Mouse (Mus musculus) heart, adult 8-10 months (tissue): ENCODE measurements around the gene Hist1h1c. TPM values are rescaled to one million over a fixed set of nuclear protein-coding genes. Genes with fewer than 3 reads are reported as not detected.

Experiments used
- DNase-seq: peaks from one replicate; pipeline ENCODE4 v3.0.0; 2022; ENCODE audit warnings: low spot score
- total RNA-seq, 4 experiments: library from RNA; stranded (reverse); gene quantifications; 2 replicates each; pipeline ENCODE4 v1.2.4; 2022

The Hist1h1c gene
- total RNA-seq, 4 experiments from 2014 or later, result 145 to 209 (median 187) TPM

DNA sequence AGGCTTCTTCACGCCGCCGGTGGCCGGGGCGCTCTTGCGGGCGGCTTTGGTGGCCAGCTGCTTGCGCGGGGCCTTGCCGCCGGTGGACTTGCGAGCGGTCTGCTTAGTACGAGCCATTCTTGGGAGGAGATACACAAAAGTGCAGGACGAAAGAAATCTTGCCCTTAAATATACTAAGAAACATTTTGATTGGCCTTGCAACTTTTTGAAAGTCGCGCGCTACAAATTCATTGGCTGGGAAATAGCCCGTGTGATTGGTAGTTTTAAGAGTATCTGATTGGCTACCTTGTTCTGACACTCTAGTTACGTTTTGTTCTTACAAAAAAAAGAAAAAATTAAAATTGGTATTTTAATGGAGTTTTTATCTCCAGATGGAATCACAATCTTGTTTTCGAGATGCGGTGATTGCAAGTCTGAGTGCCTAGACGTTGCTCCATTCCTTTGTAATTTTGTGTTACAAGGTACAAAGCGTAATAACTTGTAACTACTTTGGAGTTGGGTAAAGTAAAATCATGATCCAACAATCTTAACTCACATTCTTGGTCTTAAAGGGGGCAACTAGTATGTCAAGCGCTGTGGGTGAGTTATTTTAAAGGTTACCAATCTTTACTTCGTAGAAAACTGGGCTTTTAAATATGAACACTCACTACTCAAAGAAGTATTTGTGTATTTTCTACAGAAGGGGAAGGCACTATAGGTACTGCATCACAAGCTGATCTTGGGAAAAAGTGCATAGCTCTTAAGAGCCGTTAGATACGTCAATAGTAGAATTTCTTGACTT lies 7.0 kb downstream of the Hist1h1c start, which contains the start of gene Hist1h3c:
TSS of gene Hist1h3c (minus strand) at position 222 of the 781 bp plus-strand sequence.
- DNase-seq, result peak; percentile 87

DNA sequence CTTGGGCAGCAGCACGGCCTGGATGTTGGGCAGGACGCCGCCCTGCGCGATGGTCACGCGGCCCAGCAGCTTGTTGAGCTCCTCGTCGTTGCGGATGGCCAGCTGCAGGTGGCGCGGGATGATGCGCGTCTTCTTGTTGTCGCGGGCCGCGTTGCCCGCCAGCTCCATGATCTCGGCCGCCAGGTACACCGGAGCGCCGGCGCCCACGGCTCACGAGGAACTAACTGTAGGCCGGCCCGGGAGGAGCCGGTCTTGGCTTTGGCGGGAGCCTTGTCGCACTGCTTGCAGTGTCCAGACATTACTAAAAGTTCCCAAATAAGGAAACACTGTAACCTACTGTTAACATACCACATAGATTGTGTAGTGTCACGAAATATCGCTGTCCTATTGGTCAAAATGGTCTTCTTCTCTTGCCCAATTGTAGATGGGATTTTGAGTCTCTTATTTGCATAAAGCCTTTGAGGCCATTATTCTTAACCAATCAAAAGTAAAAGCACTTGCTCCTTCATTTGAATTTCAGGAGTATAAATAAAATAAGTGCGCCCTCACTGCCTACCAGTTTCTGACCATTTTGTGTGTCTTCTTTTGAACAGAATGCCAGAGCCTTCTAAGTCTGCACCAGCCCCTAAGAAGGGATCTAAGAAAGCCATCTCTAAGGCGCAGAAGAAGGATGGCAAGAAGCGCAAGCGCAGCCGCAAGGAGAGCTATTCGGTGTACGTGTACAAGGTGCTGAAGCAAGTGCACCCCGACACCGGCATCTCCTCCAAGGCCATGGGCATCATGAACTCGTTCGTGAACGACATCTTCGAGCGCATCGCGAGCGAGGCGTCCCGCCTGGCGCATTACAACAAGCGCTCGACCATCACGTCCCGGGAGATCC lies 7.8 kb downstream of the Hist1h1c start, which contains the start of gene Hist1h2bb:
TSS of gene Hist1h2bb (plus strand) at position 534 of the 880 bp plus-strand sequence.
- DNase-seq, result peak; percentile 94

DNA sequence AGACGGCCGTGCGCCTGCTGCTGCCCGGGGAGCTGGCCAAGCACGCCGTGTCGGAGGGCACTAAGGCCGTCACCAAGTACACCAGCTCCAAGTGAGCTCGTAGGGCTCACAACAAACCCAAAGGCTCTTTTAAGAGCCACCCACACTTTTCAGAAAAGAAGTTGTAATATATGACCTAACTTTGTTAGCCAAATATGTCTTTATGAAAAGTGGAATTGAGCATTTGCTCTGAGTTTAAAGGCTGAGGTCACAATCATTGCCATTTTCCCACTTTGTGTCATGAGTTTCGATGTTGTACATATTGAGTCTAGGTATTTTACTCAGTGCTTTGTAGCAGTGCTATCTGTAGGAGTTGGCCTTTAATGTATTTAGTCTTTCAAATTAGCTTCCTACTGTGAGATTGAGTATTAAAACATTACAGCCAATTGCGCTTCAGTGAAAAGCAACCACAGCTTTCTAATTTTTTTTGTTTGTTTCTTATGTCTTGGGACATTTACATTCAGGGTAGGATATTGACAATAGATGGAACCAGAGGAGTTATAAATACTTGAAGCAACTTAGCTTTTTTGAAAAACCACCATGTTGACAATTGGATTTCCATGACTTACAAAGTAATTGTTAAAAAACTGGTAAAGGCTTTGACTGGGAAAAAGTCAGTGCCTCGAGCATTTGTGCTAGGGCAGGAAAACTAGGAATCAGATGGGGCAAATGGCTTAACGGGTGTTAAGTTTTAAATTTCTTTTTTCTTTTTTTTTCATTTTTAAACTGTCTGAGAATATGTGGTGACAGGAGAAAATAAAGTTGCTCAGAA lies 8.7 kb downstream of the Hist1h1c start:
- DNase-seq, result no peak

DNA sequence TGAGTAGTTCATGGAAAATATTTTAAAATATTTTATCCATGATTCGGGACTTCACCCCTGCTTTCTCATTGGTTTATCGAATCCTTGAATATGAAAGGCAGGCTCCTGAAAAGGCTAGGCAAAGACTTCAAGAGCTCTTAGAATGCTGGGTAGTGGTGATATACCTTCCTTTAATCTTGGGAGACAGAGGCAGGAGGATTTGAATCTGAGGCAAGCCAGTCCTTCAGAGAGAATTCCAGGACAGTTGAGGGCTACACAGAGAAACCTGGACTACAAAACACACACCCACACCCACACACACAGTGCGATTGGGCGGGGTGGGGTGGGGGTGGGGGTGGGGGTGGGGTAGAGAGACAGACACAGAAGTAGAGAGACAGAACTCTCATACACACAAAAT lies 9.3 kb downstream of the Hist1h1c start:
- no peak for DNase-seq

DNA sequence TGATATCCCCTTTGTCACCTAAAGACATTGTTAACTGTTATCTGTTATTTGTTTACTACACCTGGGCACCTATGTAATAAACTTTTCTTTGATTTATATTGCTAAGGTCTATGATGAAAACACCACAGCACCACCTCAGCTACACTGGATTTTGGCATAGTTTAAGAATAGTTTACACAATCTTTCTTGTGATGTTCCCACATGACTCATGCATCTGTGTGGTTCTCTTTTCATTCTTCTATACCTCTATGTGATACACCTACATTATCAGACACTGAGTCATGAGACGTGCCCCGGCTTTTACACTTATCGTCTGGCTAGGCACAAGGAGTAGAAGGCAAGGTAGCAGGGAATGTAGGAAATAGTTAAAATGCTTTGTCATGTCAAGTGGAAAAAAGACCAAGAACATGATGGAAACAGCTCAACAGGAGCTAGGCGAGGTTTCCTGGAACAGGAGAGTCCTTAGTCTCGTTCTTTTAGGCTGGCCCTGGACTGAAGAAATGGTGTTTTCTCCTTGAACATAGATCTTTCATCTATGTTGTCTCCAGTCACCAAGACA lies 11.0 kb downstream of the Hist1h1c start:
- DNase-seq, result no peak

DNA sequence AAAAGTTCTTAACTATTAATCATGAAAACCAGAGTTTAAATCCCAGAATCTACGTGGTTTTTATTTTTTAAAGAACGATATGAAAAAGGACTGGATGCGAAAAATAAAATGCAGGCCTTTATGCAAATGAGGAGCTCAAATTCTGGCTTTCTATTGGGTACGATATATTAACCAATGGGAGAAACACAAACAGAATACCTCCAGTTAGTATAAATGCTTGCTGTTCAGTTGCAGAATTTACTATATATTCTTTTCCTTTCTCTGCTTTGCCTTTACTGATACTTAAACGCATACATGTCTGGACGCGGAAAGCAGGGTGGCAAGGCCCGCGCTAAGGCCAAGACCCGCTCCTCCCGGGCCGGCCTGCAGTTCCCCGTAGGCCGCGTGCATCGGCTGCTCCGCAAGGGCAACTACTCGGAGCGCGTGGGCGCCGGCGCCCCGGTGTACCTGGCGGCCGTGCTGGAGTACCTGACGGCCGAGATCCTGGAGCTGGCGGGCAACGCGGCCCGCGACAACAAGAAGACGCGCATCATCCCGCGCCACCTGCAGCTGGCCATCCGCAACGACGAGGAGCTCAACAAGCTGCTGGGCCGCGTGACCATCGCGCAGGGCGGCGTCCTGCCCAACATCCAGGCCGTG lies 12.3 kb downstream of the Hist1h1c start, which contains the start of gene Hist1h2ab:
TSS of gene Hist1h2ab (plus strand) at position 288 of the 639 bp plus-strand sequence.
- DNase-seq, result peak; percentile 73

DNA sequence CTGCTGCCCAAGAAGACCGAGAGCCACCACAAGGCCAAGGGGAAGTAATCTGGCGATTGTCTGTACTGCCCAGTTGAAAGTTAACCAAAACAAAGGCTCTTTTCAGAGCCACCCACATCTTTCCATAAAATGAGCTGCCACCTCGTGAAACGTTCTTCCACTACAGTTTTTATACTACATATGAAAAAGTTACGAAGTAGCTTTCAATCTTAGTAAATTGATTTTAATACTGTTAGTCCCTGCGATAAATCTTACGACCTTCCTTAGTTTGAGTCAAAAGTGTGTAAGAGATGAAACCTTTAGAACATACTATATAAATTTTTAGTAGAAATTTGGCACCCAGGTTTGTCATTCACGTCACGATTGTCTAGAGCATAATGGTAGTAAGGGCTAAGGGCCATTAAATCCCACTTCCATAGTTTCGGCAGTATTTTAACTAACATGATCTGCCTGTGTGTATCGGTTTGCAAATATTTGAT lies 12.9 kb downstream of the Hist1h1c start:
- DNase-seq, result no peak

DNA sequence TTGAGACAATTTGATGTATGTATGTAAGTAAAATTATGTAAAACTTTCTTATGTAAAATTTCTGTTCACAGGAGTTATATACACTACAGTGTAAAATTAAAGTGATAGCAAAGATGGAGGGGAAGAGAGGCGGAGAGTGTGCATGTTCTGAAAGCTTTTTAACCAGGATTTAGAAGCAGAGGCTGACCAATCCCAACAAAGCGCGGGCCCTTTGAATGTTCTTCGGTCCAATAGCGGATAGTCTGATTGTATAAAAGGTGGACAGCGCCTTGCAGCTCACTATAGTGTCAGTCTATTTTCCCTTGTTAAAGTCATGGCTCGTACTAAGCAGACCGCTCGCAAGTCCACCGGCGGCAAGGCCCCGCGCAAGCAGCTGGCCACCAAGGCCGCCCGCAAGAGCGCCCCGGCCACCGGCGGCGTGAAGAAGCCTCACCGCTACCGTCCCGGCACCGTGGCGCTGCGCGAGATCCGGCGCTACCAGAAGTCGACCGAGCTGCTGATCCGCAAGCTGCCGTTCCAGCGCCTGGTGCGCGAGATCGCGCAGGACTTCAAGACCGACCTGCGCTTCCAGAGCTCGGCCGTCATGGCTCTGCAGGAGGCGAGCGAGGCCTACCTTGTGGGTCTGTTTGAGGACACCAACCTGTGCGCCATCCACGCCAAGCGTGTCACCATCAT lies 13.6 kb downstream of the Hist1h1c start, which contains the start of gene Hist1h3b:
TSS of gene Hist1h3b (plus strand) at position 201 of the 675 bp plus-strand sequence.
- peak; percentile 78 for DNase-seq

DNA sequence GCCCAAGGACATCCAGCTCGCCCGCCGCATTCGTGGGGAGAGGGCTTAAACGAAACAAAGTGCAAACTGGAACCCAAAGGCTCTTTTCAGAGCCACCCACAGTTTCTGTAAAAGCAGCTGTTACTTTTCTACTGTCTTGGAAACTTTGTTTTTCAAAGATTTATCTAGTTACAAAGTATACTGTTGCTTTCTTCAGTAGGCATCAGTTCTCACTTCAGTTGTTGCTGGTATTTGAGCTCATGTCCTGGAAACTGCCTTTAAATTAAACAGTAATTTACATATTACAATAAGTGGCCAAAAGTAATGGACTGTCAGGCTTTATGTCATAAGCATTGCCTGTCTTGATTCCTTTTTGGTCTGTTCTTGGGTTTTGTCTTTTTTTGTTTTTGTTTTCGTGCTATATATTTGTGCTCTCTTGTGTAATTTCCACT lies 14.1 kb downstream of the Hist1h1c start:
- DNase-seq, result no peak

DNA sequence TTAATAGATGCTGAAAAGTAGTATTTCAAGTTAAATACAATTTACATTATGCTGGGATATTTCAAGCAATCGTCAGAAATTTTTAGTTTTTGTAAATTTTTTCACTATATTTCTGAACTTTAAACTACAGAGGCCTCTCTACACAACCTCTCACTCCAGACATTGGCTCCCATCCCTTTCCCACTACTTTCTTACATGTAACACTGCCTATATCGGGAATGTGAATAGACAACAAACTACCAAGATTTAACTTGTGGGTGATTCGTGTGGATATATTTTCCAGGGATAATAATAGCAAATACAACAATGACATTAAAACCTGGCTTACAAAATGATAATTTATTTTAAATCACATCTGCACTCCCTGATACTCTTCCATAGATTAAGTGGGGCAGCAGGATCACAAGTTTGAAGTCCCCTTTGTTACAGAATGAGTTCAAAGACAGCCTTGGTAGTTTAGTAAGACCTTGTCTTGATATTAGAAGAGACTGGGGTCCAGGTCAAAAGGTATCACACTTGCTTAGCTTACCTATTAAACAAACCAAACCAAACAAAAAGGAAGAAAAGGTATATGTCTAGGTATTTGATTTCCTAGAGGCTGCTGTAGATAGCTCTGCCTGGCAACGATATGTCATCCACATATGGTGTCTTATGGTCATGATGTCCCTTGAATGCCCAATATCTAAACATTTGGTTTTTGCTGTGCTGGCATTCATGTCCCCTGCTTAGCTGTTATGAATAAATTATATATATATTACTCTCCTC lies 14.9 kb downstream of the Hist1h1c start:
- DNase-seq, result no peak

DNA sequence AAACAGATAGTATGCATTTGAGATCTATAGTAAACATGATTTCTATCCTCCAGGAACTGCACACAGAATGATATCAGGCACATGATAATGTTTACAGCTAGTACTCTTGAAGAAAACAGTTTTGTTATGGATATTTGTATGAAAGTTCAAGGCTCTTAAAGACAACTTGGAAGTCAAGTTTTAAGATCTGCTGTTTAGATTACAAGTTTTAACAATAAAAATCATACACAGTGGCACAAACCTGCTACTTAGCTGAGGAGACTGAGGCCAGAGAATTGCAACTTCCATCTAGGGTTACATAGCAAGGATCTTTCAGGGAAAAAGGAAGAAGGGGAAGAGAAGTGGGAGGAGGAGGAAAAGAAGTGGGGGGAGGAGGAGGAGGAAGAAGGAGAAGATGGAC lies 16.4 kb downstream of the Hist1h1c start:
- DNase-seq, result no peak

DNA sequence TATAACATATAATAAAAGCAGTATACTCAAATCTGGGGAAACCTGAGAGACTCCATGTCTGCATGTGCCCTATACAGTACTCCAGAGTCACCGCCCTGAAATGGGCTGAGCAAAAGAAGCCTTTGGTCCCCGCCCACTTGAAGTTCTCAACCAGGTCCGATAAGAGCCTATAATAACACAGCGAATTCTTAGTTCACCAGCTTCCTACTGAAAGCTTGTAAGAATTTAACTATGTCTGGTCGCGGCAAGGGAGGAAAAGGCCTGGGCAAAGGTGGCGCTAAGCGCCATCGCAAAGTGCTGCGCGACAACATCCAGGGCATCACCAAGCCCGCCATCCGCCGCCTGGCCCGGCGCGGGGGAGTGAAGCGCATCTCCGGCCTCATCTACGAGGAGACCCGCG lies 18.2 kb downstream of the Hist1h1c start, which contains the start of gene Hist1h4b:
TSS of gene Hist1h4b (plus strand) at position 224 of the 400 bp plus-strand sequence.
- peak; percentile 88 for DNase-seq

DNA sequence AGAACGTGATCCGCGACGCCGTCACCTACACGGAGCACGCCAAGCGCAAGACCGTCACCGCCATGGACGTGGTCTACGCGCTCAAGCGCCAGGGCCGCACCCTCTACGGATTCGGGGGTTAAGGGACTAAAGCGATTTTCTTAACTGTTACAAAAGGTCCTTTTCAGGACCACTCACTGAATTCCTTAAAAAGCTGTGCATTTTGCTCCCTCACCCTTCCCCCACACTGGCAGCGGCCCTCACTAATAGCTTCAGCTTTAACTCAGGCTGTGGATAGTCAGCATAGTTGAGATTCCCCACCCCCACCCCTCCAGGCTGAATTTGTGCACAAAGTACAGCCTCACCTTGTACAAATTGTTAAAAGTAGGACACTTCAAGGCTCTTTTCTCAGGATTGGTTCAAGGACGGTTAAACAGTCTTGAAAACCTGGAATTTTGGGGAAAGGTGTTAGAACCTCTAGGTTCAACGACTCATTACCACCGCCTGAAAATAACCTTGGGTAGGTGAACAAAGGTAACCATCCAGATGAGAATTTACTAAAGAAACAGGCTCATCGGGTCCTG lies 18.7 kb downstream of the Hist1h1c start:
- no peak for DNase-seq

DNA sequence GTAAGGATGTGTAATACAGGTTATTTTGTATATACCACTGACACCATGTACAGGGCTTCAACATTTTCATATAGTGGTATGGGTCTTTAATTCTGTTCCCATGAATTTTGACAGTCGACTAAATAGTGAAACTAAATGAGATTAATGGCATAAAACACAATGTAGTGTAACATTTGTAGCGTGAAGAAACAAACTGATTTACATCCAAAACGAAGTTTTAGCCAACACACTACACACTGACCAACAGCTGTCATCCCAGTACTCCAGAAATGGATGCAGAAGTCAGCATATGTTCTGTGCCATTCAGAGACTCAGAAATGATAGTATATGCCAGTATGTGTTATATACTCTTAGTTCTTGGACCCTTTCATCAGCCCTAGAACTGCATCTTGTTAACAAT lies 19.3 kb downstream of the Hist1h1c start:
- no peak for DNase-seq

DNA sequence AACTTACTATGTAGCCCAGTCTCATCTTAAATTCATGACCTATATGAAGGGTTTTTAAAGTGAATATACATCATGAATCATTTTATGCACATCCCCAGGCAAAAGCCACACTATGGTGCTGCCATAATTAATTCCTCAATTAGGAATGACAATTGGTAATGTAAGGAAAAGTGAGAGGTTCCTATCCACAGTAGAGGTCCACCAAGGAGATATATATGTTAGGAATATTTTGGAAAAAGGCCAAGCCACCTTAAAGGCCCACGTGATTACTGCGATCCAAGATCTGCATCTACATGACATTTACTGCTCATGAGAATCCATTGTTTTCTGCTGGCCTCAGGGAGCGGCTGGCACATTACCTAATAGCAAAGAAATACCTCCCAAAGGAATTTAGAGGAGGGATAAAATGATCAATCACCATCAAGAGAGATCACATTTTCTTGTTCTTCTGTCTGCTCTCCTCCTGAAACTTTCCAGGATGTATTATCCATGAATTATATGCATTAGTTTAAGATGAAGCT lies 20.7 kb downstream of the Hist1h1c start:
- DNase-seq, result no peak

DNA sequence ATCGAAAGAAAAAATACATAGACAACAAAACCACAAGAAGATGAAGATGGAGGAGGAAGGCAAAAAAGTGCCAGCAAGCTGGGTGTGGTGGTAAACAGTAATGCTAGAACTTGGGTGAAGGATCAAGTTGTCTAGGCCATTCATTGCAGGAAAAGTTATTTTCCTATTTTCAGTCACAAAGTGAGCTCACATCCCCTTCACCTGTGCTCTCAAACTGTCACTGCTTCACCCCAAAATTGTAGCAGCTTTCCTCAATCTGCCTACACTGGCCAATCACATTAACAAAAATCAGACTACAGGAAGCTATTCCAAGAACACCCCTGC lies 21.3 kb downstream of the Hist1h1c start:
- DNase-seq, result no peak

DNA sequence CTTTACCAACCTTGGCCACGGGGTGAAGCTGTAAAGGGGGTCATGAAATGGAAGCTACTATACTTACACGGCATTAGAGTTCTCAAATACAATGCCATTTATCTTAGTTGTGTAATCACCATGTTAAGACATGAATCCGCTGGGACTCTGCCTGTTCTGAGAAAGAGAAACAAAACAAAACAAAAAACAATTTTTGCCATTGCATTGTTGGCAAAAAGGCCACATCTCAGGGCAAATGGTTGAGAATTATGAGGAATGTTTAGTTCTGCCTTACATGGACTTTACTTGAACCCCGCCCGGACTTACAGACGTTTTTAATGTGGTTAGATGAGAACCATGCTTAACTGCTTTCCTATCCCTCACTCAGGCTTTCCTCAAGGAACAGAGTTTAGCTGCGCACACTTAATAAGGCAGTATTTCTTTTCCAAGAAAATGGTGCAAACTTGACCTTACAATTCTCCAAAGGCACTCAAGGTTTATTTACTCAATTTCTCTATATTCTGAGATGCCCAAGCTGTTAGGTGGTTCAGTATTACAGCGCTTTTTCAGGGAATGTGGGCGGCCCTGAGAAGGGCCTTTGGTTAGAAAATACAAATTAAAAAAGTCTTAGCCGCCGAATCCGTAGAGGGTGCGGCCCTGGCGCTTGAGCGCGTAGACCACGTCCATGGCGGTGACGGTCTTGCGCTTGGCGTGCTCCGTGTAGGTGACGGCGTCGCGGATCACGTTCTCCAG lies 21.8 kb downstream of the Hist1h1c start:
- DNase-seq, result no peak
